Mouse (Mus musculus): Measurements from ENCODE around the gene Sec22c. TPM values are rescaled to one million over a fixed set of nuclear protein-coding genes. Genes with fewer than 3 reads are reported as not detected.

Sec22c gene
- total RNA-seq, 2 experiments from 2014 or later = 31.0 to 32.8 TPM

DNA sequence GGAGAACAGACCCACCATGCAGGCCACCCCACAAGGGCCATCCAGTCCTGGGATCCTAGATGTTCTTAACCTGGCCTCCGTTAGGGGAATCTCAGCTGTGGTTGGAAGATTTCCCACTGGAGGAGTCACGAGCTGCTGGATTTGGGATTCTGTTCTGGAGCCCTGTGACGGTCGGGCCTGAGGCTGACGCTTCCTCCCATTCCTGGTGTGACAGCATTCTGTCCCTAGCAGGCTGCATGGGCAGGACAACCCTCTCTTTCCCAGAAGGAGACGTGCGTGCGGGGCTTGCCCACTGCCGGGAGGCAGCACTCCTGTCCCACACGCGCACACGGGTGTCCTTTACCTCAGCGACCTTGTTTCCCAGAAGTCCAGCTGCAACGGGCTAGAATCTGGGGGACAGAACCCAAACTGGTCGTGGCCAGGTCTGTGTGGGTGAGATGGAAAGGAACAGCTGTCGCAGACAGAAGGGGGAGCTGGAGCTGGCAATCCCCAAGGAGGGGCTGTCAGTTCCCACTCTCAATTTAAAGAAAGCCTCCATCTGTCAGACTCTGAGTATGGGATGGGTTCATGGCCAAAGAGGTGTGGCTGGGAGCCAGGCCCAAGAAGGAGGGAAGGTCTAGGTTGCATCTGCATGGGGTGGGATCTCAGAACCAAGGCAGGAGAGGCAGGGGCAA lies 38.2 kb downstream of the Sec22c start:
- peak overlapping the region; percentile 78 for H3K27ac ChIP-seq
- H3K4me3 ChIP-seq = no peak overlapping the region
- peak; percentile 35 to 50 for DNase-seq (ENCODE audit: extremely low spot score in 1 of 2, low spot score in 2 of 2)
- intact Hi-C loops (cut with DNase I) = loop anchor here (1.0 to 5.0 kb wide), 2 partner anchors 24 to 110 kb away; no protein-coding TSS in a partner anchor
- no peak for TF ChIP-seq CTCF (IDR thresholded peaks at IDR 0.05)

DNA sequence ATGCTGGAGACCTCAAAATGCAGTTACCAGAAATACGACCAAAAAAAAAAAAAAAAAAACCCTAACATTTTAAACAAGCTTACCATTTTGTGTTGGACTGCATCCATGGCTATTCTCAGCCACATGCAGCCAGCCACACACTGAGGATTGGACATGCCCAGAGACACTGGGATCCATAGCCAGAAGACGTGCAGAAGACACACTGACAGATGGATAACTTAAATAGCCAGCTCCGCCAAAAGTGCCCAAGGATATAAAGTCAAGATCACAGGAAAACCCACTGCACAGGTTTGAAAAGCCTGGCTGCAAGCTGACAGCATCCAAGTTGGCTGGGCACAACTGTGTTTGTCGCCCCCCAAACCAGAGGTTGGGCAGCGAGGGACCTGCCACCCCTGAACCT lies 41.2 kb downstream of the Sec22c start:
- Histone ChIP-seq H3K4me3 (no peak overlapping the region), H3K27ac (peak overlapping the region; percentile 80)
- DNase-seq (ENCODE audit: extremely low spot score in 1 of 2, low spot score in 2 of 2) = no peak
- intact Hi-C loops (cut with DNase I) = no loop called here
- TF ChIP-seq CTCF (IDR thresholded peaks at IDR 0.05) = no peak

DNA sequence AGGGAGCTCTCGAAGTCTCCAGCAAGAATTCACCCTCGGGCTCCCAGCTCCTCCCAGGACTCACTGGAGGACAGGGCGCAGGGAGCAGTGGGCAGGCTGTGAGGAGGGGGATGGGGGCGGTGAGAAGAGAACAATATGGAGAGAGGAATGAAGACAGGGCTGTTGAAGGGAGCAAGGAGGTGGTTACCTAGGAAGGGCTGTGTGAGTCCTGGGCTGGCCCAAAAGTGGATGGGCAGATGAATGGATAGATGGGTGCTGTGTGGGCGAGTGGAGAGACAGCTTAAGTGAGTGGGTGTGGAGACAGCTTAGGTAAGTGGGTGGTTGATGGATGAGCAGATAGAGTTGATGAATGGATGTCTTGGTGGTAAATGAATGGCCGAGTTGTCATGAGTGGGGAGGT lies 41.8 kb downstream of the Sec22c start:
- DNase-seq (ENCODE audit: extremely low spot score in 1 of 2, low spot score in 2 of 2) = no peak
- H3K27ac ChIP-seq = peak overlapping the region; percentile 80
- H3K4me3 ChIP-seq = no peak overlapping the region
- intact Hi-C loops (cut with DNase I) = no loop called here
- TF ChIP-seq CTCF (IDR thresholded peaks at IDR 0.05) = no peak

DNA sequence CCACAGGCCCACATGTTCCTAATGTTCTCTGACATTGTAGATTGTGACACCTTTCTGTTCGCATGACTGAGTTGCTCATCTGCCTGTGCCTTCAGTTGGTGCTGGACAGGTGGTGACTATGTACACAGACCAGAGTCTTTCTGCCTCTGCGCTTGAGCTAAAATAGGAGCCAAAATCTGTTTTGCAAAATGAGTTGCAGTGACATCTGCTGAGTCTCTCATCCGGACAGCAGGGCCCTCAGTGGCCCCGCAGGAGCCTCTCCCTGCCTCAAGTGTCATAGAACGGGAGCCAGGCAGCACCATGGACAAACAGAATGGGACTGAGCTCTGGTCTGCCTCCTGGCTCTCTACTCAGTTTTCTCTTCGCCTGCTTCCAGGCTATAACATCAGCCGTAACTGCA lies 45.5 kb downstream of the Sec22c start:
- H3K4me3 ChIP-seq = no peak overlapping the region
- intact Hi-C loops (cut with DNase I) = no loop called here
- H3K27ac ChIP-seq = no peak overlapping the region
- no peak for TF ChIP-seq CTCF (IDR thresholded peaks at IDR 0.05)
- DNase-seq (ENCODE audit: extremely low spot score in 1 of 2, low spot score in 2 of 2) = no peak

DNA sequence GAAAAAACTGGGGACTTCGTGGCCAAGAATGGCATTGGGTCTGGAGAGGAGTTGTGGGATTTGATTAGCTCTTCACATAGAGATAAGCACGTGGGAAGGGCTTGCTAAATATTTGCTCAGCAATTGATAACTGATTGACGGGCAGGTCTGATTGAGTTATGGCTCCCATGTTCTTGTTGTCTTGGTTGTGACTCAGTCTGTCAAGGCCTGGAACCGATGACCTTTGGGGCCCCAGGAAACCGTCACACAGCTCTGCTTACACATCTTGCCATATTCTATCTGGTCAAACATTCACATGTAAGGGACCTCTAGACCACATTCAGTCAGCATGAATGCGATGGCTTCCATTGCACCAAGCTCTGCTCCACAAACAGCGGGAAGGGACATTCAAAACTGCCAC lies 47.0 kb downstream of the Sec22c start:
- intact Hi-C loops (cut with DNase I) = no loop called here
- no peak for DNase-seq (ENCODE audit: extremely low spot score in 1 of 2, low spot score in 2 of 2)
- no peak for TF ChIP-seq CTCF (IDR thresholded peaks at IDR 0.05)
- H3K4me3 ChIP-seq = no peak overlapping the region
- H3K27ac ChIP-seq = no peak overlapping the region

DNA sequence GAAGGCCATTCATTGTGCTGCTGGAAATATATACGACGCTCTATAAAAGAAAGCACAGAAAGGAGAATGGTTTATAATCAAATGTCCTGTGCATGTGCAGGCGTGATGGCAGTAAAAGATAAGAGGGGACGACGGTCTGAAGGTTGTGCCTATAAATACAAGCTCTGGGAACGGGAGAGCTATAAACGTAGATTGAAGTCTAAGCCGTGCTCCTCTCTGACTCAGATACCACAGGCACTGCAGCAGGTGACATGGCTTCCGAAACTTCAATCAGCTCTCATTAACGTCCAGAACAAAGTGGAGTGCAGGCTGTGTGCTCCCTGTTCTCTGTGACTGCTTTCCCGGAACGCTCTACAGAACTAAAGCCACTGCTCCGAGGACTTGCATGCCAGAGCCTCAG lies 48.1 kb downstream of the Sec22c start:
- H3K4me3 ChIP-seq = no peak overlapping the region
- intact Hi-C loops (cut with DNase I) = no loop called here
- DNase-seq (ENCODE audit: extremely low spot score in 1 of 2, low spot score in 2 of 2) = no peak

DNA sequence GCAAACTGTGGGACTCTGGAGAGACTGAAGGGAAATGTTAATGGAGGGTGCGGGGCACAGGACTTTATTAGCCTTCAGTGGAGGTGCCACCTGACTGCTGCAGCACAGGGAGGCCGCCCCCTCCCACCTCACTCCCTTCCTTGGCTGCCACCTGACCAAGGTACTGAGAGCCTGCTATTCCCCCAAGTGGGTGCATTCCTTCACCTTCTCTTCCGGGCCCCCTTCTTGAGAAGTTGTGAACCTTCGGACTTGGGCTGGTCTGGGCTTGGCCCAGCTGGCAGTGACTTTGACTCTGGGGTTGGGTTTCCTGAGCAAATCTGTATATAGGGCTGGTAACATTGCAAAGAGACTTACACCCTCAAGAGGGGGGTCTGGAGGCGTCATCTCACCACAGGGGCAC lies 49.0 kb downstream of the Sec22c start:
- DNase-seq (ENCODE audit: extremely low spot score in 1 of 2, low spot score in 2 of 2) = no peak
- no peak overlapping the region for H3K27ac ChIP-seq
- no peak overlapping the region for H3K4me3 ChIP-seq
- intact Hi-C loops (cut with DNase I) = no loop called here
- no peak for TF ChIP-seq CTCF (IDR thresholded peaks at IDR 0.05)

More for the DNA sequence above, 48.1 kb downstream of the Sec22c start:
- H3K27ac ChIP-seq = no peak overlapping the region
- no peak for TF ChIP-seq CTCF (IDR thresholded peaks at IDR 0.05)

DNA sequence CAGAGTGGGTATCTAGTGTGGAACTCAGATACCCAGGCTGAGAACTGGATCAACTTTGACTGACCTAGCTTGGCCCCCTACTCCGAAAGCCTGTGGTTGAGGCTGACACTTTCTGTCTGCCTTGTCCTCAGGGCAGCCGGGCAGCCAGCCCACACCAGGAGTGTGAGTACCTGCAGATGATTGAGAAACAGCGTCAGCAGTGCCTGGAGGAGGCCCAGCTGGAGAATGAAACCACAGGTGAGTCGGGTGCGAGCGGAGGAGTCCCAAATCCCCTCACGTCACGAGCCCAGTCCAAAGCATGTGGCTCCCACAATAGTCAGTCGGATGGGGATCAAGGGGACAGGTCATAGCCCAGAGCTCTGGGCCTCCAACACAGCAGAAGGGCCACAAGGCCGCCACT lies 51.6 kb downstream of the Sec22c start:
- H3K4me3 ChIP-seq = no peak overlapping the region
- intact Hi-C loops (cut with DNase I) = no loop called here
- no peak overlapping the region for H3K27ac ChIP-seq
- no peak for TF ChIP-seq CTCF (IDR thresholded peaks at IDR 0.05)
- DNase-seq (ENCODE audit: extremely low spot score in 1 of 2, low spot score in 2 of 2) = no peak

DNA sequence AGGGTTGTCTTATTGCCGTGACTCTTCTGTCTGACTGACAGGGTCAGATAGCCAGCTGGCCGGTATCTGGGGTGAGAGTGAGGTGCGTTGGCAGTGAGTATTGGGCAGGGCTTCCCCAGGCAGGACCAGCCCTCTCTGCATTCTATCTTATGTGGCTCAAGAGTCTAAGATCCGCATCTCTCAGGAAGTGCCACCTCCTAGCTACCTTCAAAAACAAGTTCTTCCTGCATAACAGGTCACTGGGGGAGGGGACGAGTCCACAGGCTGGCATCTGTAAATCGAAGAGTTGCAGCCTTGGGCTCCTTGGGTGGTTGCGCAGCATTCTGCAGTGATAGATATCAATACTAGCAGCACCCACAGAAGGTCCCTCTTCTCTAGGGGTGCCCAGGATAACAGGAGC lies 58.3 kb downstream of the Sec22c start:
- no peak for DNase-seq (ENCODE audit: extremely low spot score in 1 of 2, low spot score in 2 of 2)
- no peak overlapping the region for H3K4me3 ChIP-seq
- intact Hi-C loops (cut with DNase I) = no loop called here
- no peak overlapping the region for H3K27ac ChIP-seq
- TF ChIP-seq CTCF (IDR thresholded peaks at IDR 0.05) = no peak

DNA sequence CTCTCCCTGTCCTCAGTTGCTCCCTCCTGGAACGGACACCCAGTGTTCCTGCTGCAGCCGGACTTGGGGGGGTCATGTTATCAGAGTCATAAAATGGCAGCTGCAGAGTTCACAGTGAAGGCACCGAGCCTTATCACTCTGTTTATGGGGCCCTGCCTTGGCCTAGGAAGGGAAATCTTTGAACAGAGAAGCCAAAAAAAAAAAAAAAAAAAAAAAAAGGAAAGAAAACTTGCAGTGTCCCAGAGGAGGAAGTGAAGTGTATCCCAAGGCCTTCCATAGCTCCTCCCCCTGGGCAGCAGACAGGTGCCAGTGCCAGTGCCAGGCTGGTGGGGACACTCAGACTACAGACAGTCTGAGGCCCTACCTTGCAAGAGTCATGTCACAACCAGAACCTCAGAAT lies 60.4 kb downstream of the Sec22c start:
- H3K4me3 ChIP-seq = no peak overlapping the region
- no peak for TF ChIP-seq CTCF (IDR thresholded peaks at IDR 0.05)
- no peak for DNase-seq (ENCODE audit: extremely low spot score in 1 of 2, low spot score in 2 of 2)
- no peak overlapping the region for H3K27ac ChIP-seq
- intact Hi-C loops (cut with DNase I) = no loop called here

DNA sequence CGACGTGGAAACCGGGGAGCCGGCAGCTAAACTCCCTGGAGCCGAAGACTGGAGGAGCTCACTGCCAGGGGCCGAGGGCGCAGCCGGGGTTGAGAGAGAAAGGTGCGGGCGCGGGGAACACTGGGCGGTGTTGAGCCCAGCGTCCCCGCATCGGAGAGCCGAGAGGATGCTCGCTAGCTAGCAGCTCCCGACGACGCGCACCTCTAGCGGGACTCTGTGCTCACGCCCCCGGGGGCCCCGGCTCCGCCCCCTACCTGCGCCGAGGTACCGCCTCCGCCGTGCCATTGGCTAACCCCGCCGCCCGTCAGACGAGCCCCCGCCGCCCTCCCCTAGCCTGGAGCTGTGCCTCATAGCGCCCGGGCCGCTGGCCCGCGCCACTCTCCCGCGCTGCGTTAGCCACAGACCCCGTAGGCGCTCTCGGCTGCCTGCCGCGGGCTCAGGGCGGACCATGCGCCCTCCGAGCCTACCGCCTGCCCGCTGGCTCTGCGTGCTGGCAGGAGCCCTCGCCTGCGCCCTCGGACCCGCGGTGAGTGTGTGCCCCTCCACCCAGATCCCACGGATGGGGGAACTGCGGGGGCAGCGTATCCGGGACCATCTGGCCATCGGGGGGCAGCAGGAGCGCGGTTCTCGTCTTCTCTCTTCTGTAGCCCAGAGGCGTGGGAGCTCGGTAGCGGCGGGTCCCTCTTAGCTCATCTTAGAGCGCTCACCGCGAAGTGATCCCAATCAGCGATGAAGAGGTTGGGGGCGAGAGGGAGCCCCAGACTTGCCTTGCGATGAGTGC lies 62.7 kb downstream of the Sec22c start, which contains the start of gene Vipr1:
Gene Vipr1 (plus strand): TSS at position 316 of the 781 bp plus-strand sequence.
- H3K4me3 ChIP-seq = peak within 1 kb of the TSS; percentile 59
- peak; percentile 88 to 90 for DNase-seq (ENCODE audit: extremely low spot score in 1 of 2, low spot score in 2 of 2)
- H3K27ac ChIP-seq = peak within 1 kb of the TSS; percentile 93
- TF ChIP-seq CTCF (IDR thresholded peaks at IDR 0.05) = no peak; the same call in 1 of the 2 replicates
- intact Hi-C loops (cut with DNase I) = loop anchor here (1.0 kb wide), 1 partner anchor 25 kb away; no protein-coding TSS in a partner anchor

DNA sequence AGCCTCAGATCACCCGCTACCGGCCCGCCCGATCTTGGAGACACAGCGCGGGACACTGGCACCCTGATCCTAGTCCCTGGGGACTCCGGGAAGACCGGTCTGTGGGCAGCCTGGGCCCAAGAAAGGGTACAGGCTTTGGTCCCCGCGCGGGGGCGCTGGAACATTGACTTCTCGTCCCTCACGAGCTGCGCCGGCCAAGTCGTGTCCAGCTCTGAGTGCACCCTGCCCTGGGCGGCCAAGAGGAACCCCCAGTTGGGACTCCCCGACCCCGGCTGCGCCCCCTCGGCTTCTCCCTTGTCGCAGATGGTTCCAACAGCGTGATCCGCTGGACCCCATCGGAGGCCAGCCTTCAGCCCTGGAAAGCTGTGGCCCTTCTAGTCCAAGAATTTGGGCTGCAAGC lies 63.3 kb downstream of the Sec22c start, which contains the start of gene Lyzl4:
Gene Lyzl4 (minus strand): TSS at position 96 of the 400 bp plus-strand sequence.
- TF ChIP-seq CTCF (IDR thresholded peaks at IDR 0.05) = peak; percentile 53
- intact Hi-C loops (cut with DNase I) = no loop called here
- peak within 1 kb of the TSS; percentile 93 for H3K27ac ChIP-seq
- DNase-seq (ENCODE audit: extremely low spot score in 1 of 2, low spot score in 2 of 2) = peak; percentile 76 to 77
- peak within 1 kb of the TSS; percentile 59 for H3K4me3 ChIP-seq

Data from left cerebral cortex, adult 2 months (tissue).